Mouse (Mus musculus): ENCODE measurements at regions not wholly inside any gene's neighbourhood (a gene's known extent, or its start where the extent isn't known, plus 50 kb on each side); places are given as distances from the start of the nearest gene placed in this dataset.

DNA sequence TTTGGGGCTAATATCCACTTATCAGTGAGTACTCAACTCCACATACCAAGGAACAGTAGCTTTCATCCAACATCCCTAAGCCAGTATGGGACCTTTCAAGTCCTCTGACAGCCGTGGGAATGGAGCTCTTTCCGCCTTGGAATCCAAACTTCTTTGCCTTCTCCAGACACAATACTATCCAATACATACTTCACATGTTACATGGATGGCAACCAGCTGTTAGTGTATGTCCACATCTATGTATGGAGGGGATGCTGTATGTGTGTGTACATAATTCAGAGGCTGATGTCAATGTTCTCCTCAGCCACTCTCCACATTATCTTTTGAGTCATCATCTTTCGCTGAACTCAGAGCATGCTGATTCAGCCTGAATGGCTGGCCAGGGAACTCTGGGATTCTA lies 79.8 kb upstream of the Sp4 start:
- no peak overlapping the region for H3K4me2 ChIP-seq
- no peaks in the 10 kb centered on the region for H3K4me1 ChIP-seq
- 82% methylated on average over 3 of the region's 3 CpGs for WGBS
- no peaks in the 10 kb centered on the region for H3K27me3 ChIP-seq
- H3K9ac ChIP-seq: no peak overlapping the region
- no peaks in the 10 kb centered on the region for H3K36me3 ChIP-seq
- no peaks in the 10 kb centered on the region for H3K9me3 ChIP-seq
- no peak overlapping the region for H3K27ac ChIP-seq
- no peak for ATAC-seq (ENCODE audit: borderline replicate concordance, extremely low read depth, low FRiP score, low TSS enrichment)
- no peak overlapping the region for H3K4me3 ChIP-seq

DNA sequence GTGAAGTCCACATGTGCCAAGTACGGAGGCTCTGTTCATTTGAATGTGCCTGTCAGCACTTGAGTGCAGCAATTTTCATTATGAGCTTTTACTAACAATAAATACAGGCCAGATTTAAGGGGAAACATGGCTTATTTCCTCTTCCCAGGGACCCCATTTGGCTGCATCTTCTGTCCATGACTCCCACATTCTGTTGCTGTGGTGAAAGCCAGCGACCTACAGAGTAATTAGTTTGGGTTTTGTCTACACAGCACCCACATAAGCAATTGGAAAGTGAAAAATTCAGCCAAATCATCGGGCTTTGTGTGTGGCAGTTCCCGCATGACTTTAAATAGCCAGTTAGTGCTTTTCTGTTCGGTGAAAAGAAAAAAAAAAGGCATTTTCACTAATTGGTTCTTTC lies 76.7 kb upstream of the Sp4 start:
- WGBS: 88% methylated on average over 5 of the region's 5 CpGs
- no peak for ATAC-seq (ENCODE audit: borderline replicate concordance, extremely low read depth, low FRiP score, low TSS enrichment)
- Histone ChIP-seq H3K4me1 (no peaks in the 10 kb centered on the region), H3K27ac (no peak overlapping the region), H3K9ac (no peak overlapping the region), H3K9me3 (no peaks in the 10 kb centered on the region), H3K4me3 (no peak overlapping the region), H3K36me3 (no peaks in the 10 kb centered on the region), H3K4me2 (no peak overlapping the region), H3K27me3 (no peaks in the 10 kb centered on the region)

DNA sequence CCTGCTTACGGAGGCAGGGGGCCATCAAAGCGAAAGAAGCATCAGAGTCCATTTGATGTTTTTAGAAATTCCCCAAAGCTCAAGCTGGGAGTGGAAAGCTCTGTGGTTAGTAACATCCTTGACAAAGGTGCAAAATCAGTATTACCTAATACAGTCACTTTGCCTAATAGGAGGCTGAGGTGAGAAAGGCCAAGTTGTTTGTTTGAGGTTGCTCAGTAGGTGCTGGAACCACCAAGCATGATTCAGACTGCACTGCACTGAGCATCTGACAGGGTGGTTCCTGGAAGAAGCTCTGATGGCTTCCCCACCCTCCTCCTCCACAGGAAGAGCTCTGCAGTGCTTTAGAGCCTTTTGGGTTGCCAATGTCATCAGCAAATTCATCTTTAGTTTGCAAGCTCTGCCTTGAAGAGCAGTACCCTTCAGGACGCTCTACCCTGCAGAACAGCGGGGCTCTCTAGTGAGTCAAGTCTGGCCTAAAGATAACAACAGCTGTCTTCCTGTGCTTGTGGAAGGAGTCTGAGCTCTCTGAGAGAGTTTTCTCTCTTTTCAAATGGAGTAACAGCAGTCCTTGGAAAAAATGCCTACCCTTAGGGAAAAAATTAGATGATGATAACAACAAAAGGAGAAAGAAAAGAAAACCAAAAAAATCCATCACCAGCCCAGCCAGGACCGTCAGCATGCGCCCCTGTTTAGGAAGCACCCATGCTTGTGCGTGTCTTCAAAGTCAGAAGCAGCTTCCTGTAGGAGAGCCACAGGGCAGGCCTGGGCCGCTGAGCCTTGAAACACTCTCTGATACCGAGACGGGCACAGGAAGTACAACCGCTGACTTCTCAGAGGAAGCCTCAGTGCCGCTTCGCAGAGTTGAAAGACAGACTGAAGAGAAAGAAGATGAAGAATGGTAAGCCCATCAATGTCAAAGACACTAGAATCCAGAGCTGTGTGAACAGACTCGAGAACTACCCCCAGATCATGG lies 75.6 kb upstream of the Sp4 start:
- ATAC-seq (ENCODE audit: borderline replicate concordance, extremely low read depth, low FRiP score, low TSS enrichment): no peak
- WGBS: 53% methylated on average over 14 of the region's 14 CpGs

DNA sequence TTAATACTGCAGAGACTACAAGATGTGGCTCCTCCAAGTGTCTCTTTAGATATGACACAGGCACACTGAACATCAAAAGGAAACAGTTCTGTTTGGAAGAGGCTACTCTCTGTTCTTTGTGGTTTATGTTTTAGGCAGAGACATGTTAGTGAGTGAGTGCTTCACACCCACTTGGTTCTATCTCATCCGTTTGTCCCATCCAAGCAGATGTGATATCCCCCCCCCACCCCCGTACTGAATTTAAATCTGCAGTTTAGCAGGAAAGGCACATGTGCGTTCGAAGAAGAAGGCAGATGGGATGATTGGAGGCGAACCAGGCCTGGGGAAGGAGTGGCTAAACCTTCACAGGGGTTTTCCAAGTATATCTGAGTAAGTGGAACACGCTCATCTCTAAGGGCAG lies 72.0 kb upstream of the Sp4 start:
- no peak for ATAC-seq (ENCODE audit: borderline replicate concordance, extremely low read depth, low FRiP score, low TSS enrichment)
- Histone ChIP-seq H3K27me3 (no peaks in the 10 kb centered on the region), H3K4me3 (no peak overlapping the region), H3K9ac (no peak overlapping the region), H3K4me1 (no peaks in the 10 kb centered on the region), H3K27ac (no peak overlapping the region), H3K36me3 (no peaks in the 10 kb centered on the region), H3K4me2 (no peak overlapping the region), H3K9me3 (no peaks in the 10 kb centered on the region)
- WGBS: 75% methylated on average over 6 of the region's 6 CpGs

More for the DNA sequence above, 75.6 kb upstream of the Sp4 start:
- Histone ChIP-seq H3K9me3 (no peaks in the 10 kb centered on the region), H3K27me3 (no peaks in the 10 kb centered on the region), H3K4me1 (no peaks in the 10 kb centered on the region), H3K36me3 (no peaks in the 10 kb centered on the region), H3K4me2 (no peak overlapping the region), H3K27ac (no peak overlapping the region), H3K4me3 (no peak overlapping the region), H3K9ac (no peak overlapping the region)

DNA sequence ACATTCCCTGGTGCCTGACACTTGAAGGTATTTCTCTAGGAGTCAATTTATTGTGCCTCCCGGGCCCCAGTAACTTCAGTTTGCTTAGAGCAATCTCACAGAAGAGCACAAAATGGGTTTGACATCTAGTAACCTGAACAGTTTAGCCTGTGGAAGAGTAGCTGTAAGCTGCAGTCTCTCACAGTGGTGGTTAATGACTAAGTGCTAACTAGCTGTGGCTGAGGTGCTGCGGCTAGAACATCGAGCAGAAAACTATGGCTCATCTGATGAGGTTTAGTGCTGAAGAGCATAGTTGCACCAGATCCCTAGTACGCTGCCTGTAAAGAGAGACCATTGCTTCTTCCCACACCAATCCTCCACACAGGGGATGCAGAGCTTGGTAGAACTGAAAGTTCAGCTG lies 70.7 kb upstream of the Sp4 start:
- no peak for ATAC-seq (ENCODE audit: borderline replicate concordance, extremely low read depth, low FRiP score, low TSS enrichment)
- 74% methylated on average over 4 of the region's 4 CpGs for WGBS
- Histone ChIP-seq H3K9me3 (no peaks in the 10 kb centered on the region), H3K9ac (no peak overlapping the region), H3K4me1 (no peaks in the 10 kb centered on the region), H3K36me3 (no peaks in the 10 kb centered on the region), H3K27ac (no peak overlapping the region), H3K4me3 (no peak overlapping the region), H3K4me2 (no peak overlapping the region), H3K27me3 (no peaks in the 10 kb centered on the region)

DNA sequence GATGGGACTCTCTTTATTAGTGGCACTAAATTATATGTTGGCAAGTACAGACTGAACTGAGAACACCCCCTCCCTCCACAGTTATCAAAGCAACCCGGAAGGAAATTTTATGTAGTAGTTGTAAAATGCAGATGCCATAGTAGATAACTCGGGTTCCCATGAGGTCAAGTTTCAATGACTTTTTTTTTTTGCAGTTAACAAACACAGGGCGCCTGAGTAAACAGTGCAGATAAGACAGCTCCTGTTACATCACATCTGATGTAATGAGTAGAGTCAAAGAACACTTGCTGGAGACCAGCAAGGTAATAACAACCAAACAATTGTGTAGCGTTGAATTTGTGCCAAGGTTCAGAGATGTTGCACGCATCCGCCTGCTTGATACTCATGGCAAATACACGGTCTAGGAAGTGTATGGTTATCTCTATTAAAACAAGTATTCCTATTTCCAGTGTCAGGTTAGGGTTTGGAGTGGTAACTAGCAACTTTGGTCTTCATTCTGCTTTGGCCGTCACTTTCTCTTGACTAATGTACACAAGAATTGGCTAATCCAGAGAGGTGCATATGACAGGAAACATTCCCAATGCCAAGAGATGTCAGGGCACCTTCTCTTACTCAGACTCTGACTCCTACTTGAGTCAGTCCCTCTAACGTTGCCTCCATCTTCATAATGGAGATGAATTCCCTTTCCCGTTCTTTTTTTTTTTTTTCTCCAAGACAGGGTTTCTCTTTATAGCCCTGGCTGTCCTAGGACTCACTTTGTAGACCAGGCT lies 66.3 kb upstream of the Sp4 start:
- Histone ChIP-seq H3K4me3 (no peak overlapping the region), H3K9me3 (no peaks in the 10 kb centered on the region), H3K27me3 (no peaks in the 10 kb centered on the region), H3K9ac (no peak overlapping the region), H3K36me3 (no peaks in the 10 kb centered on the region), H3K27ac (no peak overlapping the region), H3K4me1 (no peaks in the 10 kb centered on the region), H3K4me2 (no peak overlapping the region)
- ATAC-seq (ENCODE audit: borderline replicate concordance, extremely low read depth, low FRiP score, low TSS enrichment): no peak
- WGBS: 45% methylated on average over 10 of the region's 10 CpGs

DNA sequence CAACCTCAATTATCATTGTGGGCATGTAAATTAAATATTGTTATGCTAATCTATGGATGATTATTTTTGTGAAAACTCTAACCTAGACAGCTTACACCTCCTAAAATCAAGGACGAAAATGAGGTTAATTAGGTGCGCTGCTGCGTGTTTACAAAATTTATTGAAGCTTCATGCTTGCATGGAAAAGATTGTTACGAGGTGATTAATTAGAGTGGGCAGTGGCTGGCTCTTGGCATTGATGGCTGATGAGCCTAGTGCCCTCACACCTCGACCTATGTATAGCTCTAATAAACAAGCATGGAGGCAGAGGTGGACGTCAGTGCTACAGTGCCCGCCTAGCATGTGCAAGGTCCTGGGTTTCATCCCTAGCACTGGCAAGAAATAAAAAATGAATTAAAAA lies 51.6 kb upstream of the Sp4 start:
- no peaks in the 10 kb centered on the region for H3K9me3 ChIP-seq
- H3K4me3 ChIP-seq: no peak overlapping the region
- H3K36me3 ChIP-seq: no peaks in the 10 kb centered on the region
- 77% methylated on average over 7 of the region's 7 CpGs for WGBS
- no peaks in the 10 kb centered on the region for H3K4me1 ChIP-seq
- no peaks in the 10 kb centered on the region for H3K27me3 ChIP-seq
- no peak overlapping the region for H3K27ac ChIP-seq
- no peak overlapping the region for H3K4me2 ChIP-seq
- no peak overlapping the region for H3K9ac ChIP-seq
- ATAC-seq (ENCODE audit: borderline replicate concordance, extremely low read depth, low FRiP score, low TSS enrichment): no peak

DNA sequence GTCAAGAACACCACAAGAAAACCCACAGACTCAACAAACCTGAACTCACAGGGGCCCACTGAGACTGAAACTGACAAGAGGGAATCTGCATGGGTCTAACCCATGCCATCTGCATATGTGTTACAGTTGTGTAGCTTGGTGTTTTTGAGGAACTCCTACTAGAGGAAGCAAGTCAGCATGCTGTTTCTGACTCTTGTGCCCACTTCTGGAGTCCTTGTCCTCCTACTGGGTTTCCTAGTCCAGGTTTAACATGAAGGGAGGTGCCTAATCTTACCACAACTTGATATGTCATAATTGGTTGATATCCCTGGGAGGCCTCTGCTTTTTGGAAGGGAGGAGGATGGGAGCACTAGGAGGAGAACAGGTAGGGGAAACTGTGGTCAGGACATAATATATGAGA lies 50.2 kb upstream of the Sp4 start:
- Histone ChIP-seq H3K9ac (no peak overlapping the region), H3K9me3 (no peaks in the 10 kb centered on the region), H3K4me1 (no peaks in the 10 kb centered on the region), H3K4me2 (no peak overlapping the region), H3K27me3 (no peaks in the 10 kb centered on the region), H3K36me3 (no peaks in the 10 kb centered on the region), H3K4me3 (no peak overlapping the region), H3K27ac (no peak overlapping the region)
- no peak for ATAC-seq (ENCODE audit: borderline replicate concordance, extremely low read depth, low FRiP score, low TSS enrichment)

All from lung, embryonic 15.5 days (tissue).